ENCODE assay signal across 12 mouse cellular contexts in genomic region chr13:35030979-35031683, GRCm38 (mm10). TPM values are rescaled to one million over a fixed set of nuclear protein-coding genes. Genes with fewer than 3 reads are reported as not detected.
DNase-seq lines count a peak whose midpoint lies in the region; ATAC-seq and TF ChIP-seq lines count a peak whose summit lies in the region.
"Had no signal": no experiment of that assay in that cellular context is flagged by ENCODE, and none has a peak within 500 bp of the region (broad histone marks: within the 10 kb centered on the region; RNA-seq: fewer than 3 reads in every experiment).

No protein-coding gene starts in this region.

- no peak for TF ChIP-seq POLR2A in liver, adult 2 months (IDR thresholded peaks at IDR 0.05; ENCODE audit: extremely low read depth, insufficient read depth, low read length)

- no peak for TF ChIP-seq CTCF in liver, adult 2 months (IDR thresholded peaks at IDR 0.05; ENCODE audit: low read depth, low read length)

- no peak overlapping the region for H3K9ac ChIP-seq in liver, adult 2 months (ENCODE audit: low read depth, low read length)
- H3K9ac ChIP-seq in liver, embryonic 12.5 days: no peak overlapping the region
- H3K9ac ChIP-seq: hindbrain, embryonic 15.5 days; midbrain, embryonic 13.5 days had no signal

- WGBS in liver, adult 2 months: 84% methylated on average over 7 of the region's 7 CpGs
- 64% methylated on average over 7 of the region's 7 CpGs for WGBS in liver, embryonic 12.5 days (ENCODE audit: insufficient replicate concordance)
- whole genome bisulfite sequencing in limb, embryonic 10.5 days: 92% methylated on average over 7 of the region's 7 CpGs

- H3K9me3 ChIP-seq in liver, embryonic 12.5 days (replicated peaks): no peaks in the 10 kb centered on the region
- no peaks in the 10 kb centered on the region for H3K9me3 ChIP-seq in limb, embryonic 10.5 days (replicated peaks)
- H3K9me3 ChIP-seq: hindbrain, embryonic 15.5 days; midbrain, embryonic 13.5 days had no signal

- no peak overlapping the region for H3K4me3 ChIP-seq in liver, adult 2 months (ENCODE audit: insufficient read depth, low read depth, low read length)
- H3K4me3 ChIP-seq in liver, embryonic 12.5 days: no peak overlapping the region
- no peak overlapping the region for H3K4me3 ChIP-seq in limb, embryonic 10.5 days
- H3K4me3 ChIP-seq: hindbrain, embryonic 15.5 days; midbrain, embryonic 13.5 days had no signal

- ATAC-seq in cerebellum, adult (ENCODE audit: insufficient number of reproducible peaks, low FRiP score, low TSS enrichment): no peak
- no peak for ATAC-seq in liver, embryonic 12.5 days
- ATAC-seq: midbrain, embryonic 13.5 days had no signal

- H3K36me3 ChIP-seq in liver, adult 2 months (ENCODE audit: control insufficient read depth, insufficient read depth, low read length): no peaks in the 10 kb centered on the region
- H3K36me3 ChIP-seq in liver, embryonic 12.5 days: no peaks in the 10 kb centered on the region
- no peaks in the 10 kb centered on the region for H3K36me3 ChIP-seq in limb, embryonic 10.5 days
- H3K36me3 ChIP-seq: hindbrain, embryonic 15.5 days; midbrain, embryonic 13.5 days had no signal

- intact Hi-C loops in heart, postnatal 36 days (cut with DNase I): loop anchor here (1.0 to 5.0 kb wide), 2 partner anchors 751 to 916 kb away; no protein-coding TSS in a partner anchor
- intact Hi-C loops in left cerebral cortex, postnatal 25 days (cut with DNase I): loop anchor here (2.0 to 5.0 kb wide), 3 partner anchors 86 to 916 kb away; no protein-coding TSS in a partner anchor

- 0 out of 2 replicates have a peak, but pooled peaks cover under 1% of the 10 kb centered on the region for H3K4me1 ChIP-seq in liver, adult 2 months (ENCODE audit: control insufficient read depth, insufficient read depth, low read length)
- no peaks in the 10 kb centered on the region for H3K4me1 ChIP-seq in liver, embryonic 12.5 days
- no peaks in the 10 kb centered on the region; the same call in 1 of the 2 replicates for H3K4me1 ChIP-seq in limb, embryonic 10.5 days
- H3K4me1 ChIP-seq: hindbrain, embryonic 15.5 days; midbrain, embryonic 13.5 days had no signal

- no peak overlapping the region for H3K4me2 ChIP-seq in liver, embryonic 12.5 days
- H3K4me2 ChIP-seq: hindbrain, embryonic 15.5 days; midbrain, embryonic 13.5 days had no signal

- H3K27ac ChIP-seq in liver, adult 2 months (replicated peaks; ENCODE audit: insufficient read depth, low read depth, low read length): no peak overlapping the region
- H3K27ac ChIP-seq in liver, embryonic 12.5 days: no peak overlapping the region
- no peak overlapping the region for H3K27ac ChIP-seq in limb, embryonic 10.5 days
- H3K27ac ChIP-seq: hindbrain, embryonic 15.5 days; midbrain, embryonic 13.5 days had no signal

- H3K79me2 ChIP-seq in liver, adult 2 months (ENCODE audit: control insufficient read depth, insufficient read depth, low read length): no peaks in the 10 kb centered on the region

- no peaks in the 10 kb centered on the region for H3K27me3 ChIP-seq in liver, adult 2 months (ENCODE audit: control insufficient read depth, insufficient read depth, low read length)
- H3K27me3 ChIP-seq in liver, embryonic 12.5 days (replicated peaks): no peaks in the 10 kb centered on the region
- no peaks in the 10 kb centered on the region for H3K27me3 ChIP-seq in limb, embryonic 10.5 days (ENCODE audit: low read depth, poor library complexity, severe bottlenecking)
- H3K27me3 ChIP-seq: hindbrain, embryonic 15.5 days; midbrain, embryonic 13.5 days had no signal

- DNase-seq in cerebellum, adult 18-20 months: peak; percentile 9 to 14
- peak; percentile 18 for DNase-seq in heart, postnatal 4 days
- no peak for DNase-seq in heart, postnatal 36 days
- DNase-seq in liver, adult 2 months (ENCODE audit: extremely low read depth, low read depth, low spot score): peak; percentile 20
- peak; percentile 30 to 48 for DNase-seq in left cerebral cortex, postnatal 25 days (ENCODE audit: low spot score in 2 of 2)
- no peak for DNase-seq in limb, embryonic 10.5 days (ENCODE audit: low spot score)
- DNase-seq: gastrocnemius, postnatal 36 days; spleen, adult 18-20 months had no signal

RNA-seq across cellular contexts. Expression of gene Eci2, which starts 4.2 kb away (rescaled TPM):
- 100 to 1,000 TPM; 251 to 275 TPM for total RNA-seq in heart, postnatal 4 days (2021)
- 100 to 1,000 TPM; 280 to 307 TPM for total RNA-seq in heart, postnatal 36 days (2021)
- 253 and 359 TPM in 2 replicates for total RNA-seq in liver, adult 2 months (2014; rRNA removed)
- polyA plus RNA-seq in liver, adult 2 months (2012; rRNA removed): 125 and 130 TPM in 2 replicates
- 54.9 and 55.3 TPM in 2 replicates for polyA plus RNA-seq in liver, embryonic 12.5 days (2016; fragmentation: Nextera tagmentation; extraction: Ambion mirVana)
- total RNA-seq in left cerebral cortex, postnatal 25 days (2021): 10 to 100 TPM; 39.3 to 40.0 TPM
- 96.6 and 115 TPM in 2 replicates for polyA plus RNA-seq in limb, embryonic 10.5 days (2016; fragmentation: Nextera tagmentation; extraction: Ambion mirVana)

Comparison
In these comparisons a context has a peak if more than half of its experiments do, and no peak if none do; other contexts are left out.
1. DNase-seq: peak in cerebellum, adult 18-20 months (2 of 2), heart, postnatal 4 days (single experiment), liver, adult 2 months (single experiment) and left cerebral cortex, postnatal 25 days (2 of 2); none in heart, postnatal 36 days (0 of 2) and limb, embryonic 10.5 days (single experiment).